Mouse (Mus musculus): Measurements from ENCODE around the gene Syt17. TPM values are rescaled to one million over a fixed set of nuclear protein-coding genes. Genes with fewer than 3 reads are reported as not detected.

Gene Syt17
- polyA plus RNA-seq, 1 experiment from 2014 or later: 3.7 TPM

- no peaks in the 10 kb centered on the region for H3K36me3 ChIP-seq (ENCODE audit: control insufficient read depth, insufficient read depth, low read length)
- H3K4me2 ChIP-seq: no peak overlapping the region
- ATAC-seq (ENCODE audit: low FRiP score) (no peak), DNase-seq (ENCODE audit: low spot score, missing footprints) (no peak)
- no peaks in the 10 kb centered on the region for H3K9me3 ChIP-seq (ENCODE audit: control insufficient read depth, low read length)
- 82% methylated on average over 2 of the region's 2 CpGs for WGBS
- no peaks in the 10 kb centered on the region for H3K4me1 ChIP-seq (ENCODE audit: control insufficient read depth, insufficient read depth, low read length)
- H3K27ac ChIP-seq (ENCODE audit: low read depth, low read length): no peak overlapping the region
- no peak overlapping the region for H3K4me3 ChIP-seq (ENCODE audit: low read depth, low read length)
- H3K27me3 ChIP-seq (ENCODE audit: control insufficient read depth, insufficient read depth, low read length): no peaks in the 10 kb centered on the region
- no peak overlapping the region for H3K9ac ChIP-seq (ENCODE audit: low read length)
These were observed 101.1 kb downstream of the Syt17 start for GRCm38 (mm10) chr7:118346943-118347342.

GRCm38 (mm10) chr7:118346432-118346831, 101.6 kb downstream of the Syt17 start:
- ATAC-seq (ENCODE audit: low FRiP score) (no peak), DNase-seq (ENCODE audit: low spot score, missing footprints) (no peak)
- WGBS: 75% methylated on average over 2 of the region's 2 CpGs
- no peaks in the 10 kb centered on the region for H3K4me1 ChIP-seq (ENCODE audit: control insufficient read depth, insufficient read depth, low read length)
- no peak overlapping the region for H3K4me2 ChIP-seq
- H3K27ac ChIP-seq (ENCODE audit: low read depth, low read length): no peak overlapping the region
- H3K27me3 ChIP-seq (ENCODE audit: control insufficient read depth, insufficient read depth, low read length): no peaks in the 10 kb centered on the region
- no peaks in the 10 kb centered on the region for H3K36me3 ChIP-seq (ENCODE audit: control insufficient read depth, insufficient read depth, low read length)
- H3K9ac ChIP-seq (ENCODE audit: low read length): no peak overlapping the region
- H3K9me3 ChIP-seq (ENCODE audit: control insufficient read depth, low read length): no peaks in the 10 kb centered on the region
- H3K4me3 ChIP-seq (ENCODE audit: low read depth, low read length): no peak overlapping the region

- no peak overlapping the region for H3K4me3 ChIP-seq (ENCODE audit: low read depth, low read length)
- DNase-seq (ENCODE audit: low spot score, missing footprints) (no peak), ATAC-seq (ENCODE audit: low FRiP score) (no peak)
- H3K27ac ChIP-seq (ENCODE audit: low read depth, low read length): no peak overlapping the region
- no peak overlapping the region for H3K4me2 ChIP-seq
- no peaks in the 10 kb centered on the region for H3K9me3 ChIP-seq (ENCODE audit: control insufficient read depth, low read length)
- no peaks in the 10 kb centered on the region for H3K36me3 ChIP-seq (ENCODE audit: control insufficient read depth, insufficient read depth, low read length)
- WGBS: 79% methylated on average over 3 of the region's 3 CpGs
- no peaks in the 10 kb centered on the region for H3K4me1 ChIP-seq (ENCODE audit: control insufficient read depth, insufficient read depth, low read length)
- no peak overlapping the region for H3K9ac ChIP-seq (ENCODE audit: low read length)
- no peaks in the 10 kb centered on the region for H3K27me3 ChIP-seq (ENCODE audit: control insufficient read depth, insufficient read depth, low read length)
These were observed 102.6 kb downstream of the Syt17 start for GRCm38 (mm10) chr7:118345396-118345795.

- H3K9me3 ChIP-seq (ENCODE audit: control insufficient read depth, low read length): no peaks in the 10 kb centered on the region
- no peak overlapping the region for H3K9ac ChIP-seq (ENCODE audit: low read length)
- ATAC-seq (ENCODE audit: low FRiP score) (no peak), DNase-seq (ENCODE audit: low spot score, missing footprints) (no peak)
- H3K4me1 ChIP-seq (ENCODE audit: control insufficient read depth, insufficient read depth, low read length): no peaks in the 10 kb centered on the region
- 90% methylated on average over 9 of the region's 9 CpGs for WGBS
- H3K36me3 ChIP-seq (ENCODE audit: control insufficient read depth, insufficient read depth, low read length): no peaks in the 10 kb centered on the region
- H3K4me2 ChIP-seq: no peak overlapping the region
- no peak overlapping the region for H3K4me3 ChIP-seq (ENCODE audit: low read depth, low read length)
- H3K27me3 ChIP-seq (ENCODE audit: control insufficient read depth, insufficient read depth, low read length): no peaks in the 10 kb centered on the region
- no peak overlapping the region for H3K27ac ChIP-seq (ENCODE audit: low read depth, low read length)
These were observed 103.3 kb downstream of the Syt17 start for GRCm38 (mm10) chr7:118344701-118345100.

Other genes starting within 250 kb of the Syt17 start
- gene Smg1, start 204.6 kb downstream of the Syt17 start, polyA plus RNA-seq (2014; fragmentation: Nextera tagmentation; extraction: Ambion mirVana): 17.4 and 19.1 TPM in 2 replicates
- 0.72 and 0.77 TPM in 2 replicates for gene Itpripl2, start 43.8 kb upstream of the Syt17 start, polyA plus RNA-seq (2014; fragmentation: Nextera tagmentation; extraction: Ambion mirVana)
- gene Coq7, start 85.1 kb upstream of the Syt17 start, polyA plus RNA-seq (2014; fragmentation: Nextera tagmentation; extraction: Ambion mirVana): 99.6 and 111 TPM in 2 replicates
- 9.8 and 10.3 TPM in 2 replicates for gene Tmc7, start 136.5 kb upstream of the Syt17 start, polyA plus RNA-seq (2014; fragmentation: Nextera tagmentation; extraction: Ambion mirVana)
- 0.14 and 0.19 TPM in 2 replicates for gene Tmc5, start 149.1 kb upstream of the Syt17 start, polyA plus RNA-seq (2014; fragmentation: Nextera tagmentation; extraction: Ambion mirVana)